Comparison of ENCODE assay signal across 8 mouse cellular contexts in genomic region chr1:20069733-20070132, GRCm38 (mm10).
DNase-seq lines count a peak whose midpoint lies in the region; ATAC-seq lines count a peak whose summit lies in the region.

No protein-coding gene starts in this region.

- no peak for ATAC-seq in inflammation-experienced regulatory T-cells, adult 6 months

- DNase-seq in frontal cortex, adult 2 months (ENCODE audit: extremely low spot score in 1 of 2, low spot score in 1 of 2), result peak; percentile 2 to 57
- DNase-seq in frontal cortex, postnatal 14 days (ENCODE audit: low spot score in 2 of 2), result no peak
- peak; percentile 13 to 21 for DNase-seq in right cerebral cortex, adult 2 months (ENCODE audit: low spot score in 2 of 2)
- no peak for DNase-seq in right cerebral cortex, postnatal 14 days
- DNase-seq in gonadal fat pad, adult 2 months (ENCODE audit: low read depth), result peak; percentile 26
- peak; percentile 5 for DNase-seq in right cerebral cortex, postnatal 25 days
- DNase-seq in thymus, postnatal 36 days, result no peak

Comparison
In these comparisons a context has a peak if more than half of its experiments do, and no peak if none do; other contexts are left out.
1. DNase-seq: peak in frontal cortex, adult 2 months (2 of 2), right cerebral cortex, adult 2 months (2 of 2), gonadal fat pad, adult 2 months (single experiment) and right cerebral cortex, postnatal 25 days (single experiment); none in frontal cortex, postnatal 14 days (0 of 2), right cerebral cortex, postnatal 14 days (single experiment) and thymus, postnatal 36 days (0 of 2).